Mouse (Mus musculus) lung, postnatal 14 days (tissue): ENCODE data around the gene Aldh1l2.
"Not testable (repeated sequence)": the region's sequence is repeated elsewhere in the genome, so short reads cannot be mapped to it uniquely, and the experiment has no call there.

Source experiments
- DNase-seq: peaks from one replicate; pipeline ENCODE4 v3.0.0; 2021

Aldh1l2 gene

DNA sequence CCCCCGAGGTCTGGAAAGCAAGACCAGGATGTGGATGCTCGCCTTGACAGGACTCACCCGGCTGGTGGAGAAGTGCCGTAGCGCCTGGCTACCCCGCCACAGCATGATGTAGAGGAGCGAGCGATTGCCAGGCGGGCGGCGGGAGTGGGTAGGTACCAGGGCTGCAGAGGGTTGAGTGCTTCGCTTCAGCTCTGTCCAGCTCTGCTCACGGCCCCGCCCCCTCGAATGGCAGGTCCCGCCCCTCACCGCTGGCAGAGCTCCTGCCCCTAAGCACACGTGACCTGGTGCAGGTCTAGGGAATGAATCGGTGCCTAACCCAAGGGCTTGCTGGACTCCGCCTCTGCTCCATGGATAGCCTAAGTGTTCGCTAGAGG, at the start of gene Aldh1l2:
Gene Aldh1l2, minus strand, starts transcription at position 231 of the 374 bp plus-strand sequence.
- DNase-seq = peak; percentile 72

DNA sequence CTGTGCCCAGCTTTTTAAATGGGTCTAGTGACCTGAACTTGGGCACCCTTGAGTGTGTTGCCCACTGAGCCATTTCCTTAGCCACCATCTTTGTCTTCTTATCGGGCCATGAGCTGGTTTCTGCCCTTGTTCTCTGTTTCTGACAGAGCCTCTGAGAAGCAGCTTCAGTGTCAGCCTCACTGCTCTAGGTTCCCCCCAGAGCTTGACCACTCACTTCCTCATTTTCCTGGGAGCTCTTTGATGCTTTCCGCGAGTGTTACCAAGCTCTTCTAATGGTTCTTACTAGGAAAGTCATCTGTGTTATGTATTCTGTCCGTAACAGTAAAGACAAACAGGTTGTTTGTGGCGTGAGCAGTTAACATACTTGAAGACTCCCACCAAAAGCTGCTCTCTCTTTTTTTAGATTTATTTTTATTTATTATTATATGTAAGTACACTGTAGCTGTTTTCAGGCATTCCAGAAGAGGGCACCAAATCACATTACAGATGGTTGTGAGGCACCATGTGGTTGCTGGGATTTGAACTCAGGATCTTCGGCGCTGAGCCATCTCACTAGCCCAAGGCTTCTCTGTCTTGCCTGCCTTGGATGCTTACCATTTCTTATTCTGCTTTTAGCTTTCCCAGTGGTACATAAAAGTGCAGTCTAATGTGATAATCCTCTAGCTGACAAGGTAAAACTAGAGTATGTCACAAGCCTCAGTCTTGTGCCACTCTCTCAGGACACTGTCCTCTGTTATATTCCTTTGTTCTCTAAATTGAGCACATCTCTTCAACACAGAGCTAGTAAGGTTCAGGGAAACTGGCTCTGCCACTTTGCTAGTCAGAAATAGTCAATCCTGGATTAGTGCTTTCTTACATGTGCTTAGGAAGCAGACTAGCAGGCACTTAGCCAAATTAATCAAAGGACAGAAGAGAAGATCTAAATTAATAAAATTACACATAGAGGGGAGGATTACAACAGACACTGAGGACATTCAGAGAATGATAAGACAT, 31.8 kb upstream of the Aldh1l2 start:
- DNase-seq = no peak

DNA sequence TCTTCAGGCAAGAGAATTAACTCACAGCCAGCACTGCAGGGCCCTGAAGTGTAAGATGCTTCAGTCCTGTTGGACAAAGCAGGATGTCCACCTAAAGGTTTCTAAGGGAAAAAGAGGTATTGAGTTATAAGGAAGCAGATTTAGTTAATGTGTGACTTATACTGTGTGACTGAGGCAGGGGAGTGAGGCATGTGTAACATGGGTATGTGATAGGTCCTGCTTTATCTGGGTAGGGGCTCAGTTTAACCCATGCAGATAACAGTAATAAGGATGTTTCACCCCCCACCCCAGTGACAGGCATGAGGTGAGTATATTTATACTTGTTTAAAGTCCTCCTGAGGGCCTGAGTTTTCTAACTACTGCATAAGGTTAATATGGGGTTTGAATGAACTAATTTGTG, 29.1 kb upstream of the Aldh1l2 start:
- DNase-seq = no peak

DNA sequence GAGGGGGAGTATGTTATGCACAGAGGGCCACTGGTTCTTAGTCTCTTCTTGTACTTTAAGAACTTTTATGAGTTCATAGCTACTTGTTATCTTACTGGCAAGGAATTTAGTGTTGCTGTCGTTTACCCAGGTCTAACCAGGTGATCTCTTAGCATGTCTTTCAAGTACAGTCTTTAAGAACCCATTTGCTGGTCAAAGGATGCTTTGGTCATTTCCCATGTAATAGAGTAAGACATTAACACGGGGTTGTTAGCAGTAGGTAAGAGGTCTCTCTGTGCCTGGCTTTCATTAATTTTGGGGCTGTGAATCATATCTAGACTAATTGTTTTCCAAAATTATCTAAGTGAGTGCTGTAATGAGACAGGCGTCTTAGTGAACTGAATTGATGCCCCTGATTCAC, 11.4 kb upstream of the Aldh1l2 start:
- no peak for DNase-seq

DNA sequence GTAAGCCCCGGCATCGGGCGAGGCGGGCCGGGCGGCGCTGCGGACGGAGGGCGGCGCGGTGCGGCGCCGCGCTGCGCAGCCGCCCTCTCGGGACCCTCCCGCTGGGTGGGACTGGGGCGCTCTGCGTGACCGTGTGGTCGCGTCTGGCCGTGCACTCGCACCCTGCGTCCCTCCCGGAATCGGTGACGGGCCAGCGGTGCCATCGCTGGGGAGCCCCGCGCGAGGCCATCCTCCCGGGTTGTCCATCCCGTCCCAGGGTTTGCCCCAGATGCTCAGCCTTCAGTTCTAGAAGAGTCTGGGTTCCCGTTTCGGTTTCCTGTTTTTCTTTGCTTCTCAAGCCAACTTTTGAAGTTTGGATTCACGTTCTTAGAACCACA, 10.2 kb upstream of the Aldh1l2 start:
- DNase-seq = peak; percentile 63

DNA sequence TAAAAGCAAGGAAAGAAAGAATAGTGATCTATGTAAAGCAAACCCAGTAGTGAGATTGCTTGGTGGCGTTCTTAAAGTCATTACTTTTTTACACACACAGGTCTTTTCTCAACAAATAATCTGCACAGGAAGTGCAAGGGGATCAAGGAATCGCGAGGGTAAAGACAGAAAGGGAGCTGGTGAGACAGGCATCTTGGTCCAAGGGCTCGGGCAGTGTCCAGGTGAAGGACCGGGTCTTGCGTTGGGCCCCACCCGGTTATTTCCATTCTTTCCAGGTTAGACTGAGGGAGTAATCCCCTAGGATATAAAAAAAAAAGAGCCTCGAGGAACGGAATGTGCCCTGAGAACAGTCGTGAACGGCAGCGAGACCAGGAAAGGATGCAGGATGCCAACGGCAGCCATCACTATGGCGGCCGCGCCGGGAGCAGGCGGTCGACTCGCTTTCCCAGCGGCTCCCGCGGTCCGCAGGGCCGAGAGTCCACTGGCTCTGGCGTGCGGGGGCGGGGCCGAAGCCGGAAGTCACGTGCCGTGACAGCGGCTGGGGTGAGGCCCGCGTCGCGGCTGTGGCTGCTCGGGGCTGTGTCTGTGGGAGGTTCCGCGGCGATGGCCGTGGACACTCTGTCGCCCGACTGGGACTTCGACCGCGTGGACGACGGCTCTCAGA, 9.6 kb upstream of the Aldh1l2 start, which contains the start of gene Washc4:
Gene Washc4, plus strand, starts transcription at position 314 of the 664 bp plus-strand sequence.
- DNase-seq = peak; percentile 96

DNA sequence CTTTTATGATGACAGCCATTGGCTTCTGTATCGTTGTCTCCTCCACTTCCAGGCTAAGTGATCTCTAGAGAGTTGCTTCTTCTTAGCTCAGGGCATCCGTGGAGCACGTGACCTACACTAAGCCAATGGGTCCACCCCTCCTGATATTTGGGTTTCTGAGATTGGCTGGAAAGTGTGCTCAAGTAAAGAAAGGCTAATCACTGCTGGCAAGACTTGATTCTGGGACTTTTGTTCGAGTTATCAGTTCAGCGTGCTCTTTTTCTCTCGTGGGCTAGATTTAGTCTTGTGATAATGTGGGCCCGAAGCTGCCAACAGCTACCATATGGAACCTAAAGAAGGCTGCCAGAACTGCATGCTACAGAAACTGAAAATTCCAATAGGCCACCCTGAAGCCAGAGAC, 8.3 kb upstream of the Aldh1l2 start:
- DNase-seq = no peak

DNA sequence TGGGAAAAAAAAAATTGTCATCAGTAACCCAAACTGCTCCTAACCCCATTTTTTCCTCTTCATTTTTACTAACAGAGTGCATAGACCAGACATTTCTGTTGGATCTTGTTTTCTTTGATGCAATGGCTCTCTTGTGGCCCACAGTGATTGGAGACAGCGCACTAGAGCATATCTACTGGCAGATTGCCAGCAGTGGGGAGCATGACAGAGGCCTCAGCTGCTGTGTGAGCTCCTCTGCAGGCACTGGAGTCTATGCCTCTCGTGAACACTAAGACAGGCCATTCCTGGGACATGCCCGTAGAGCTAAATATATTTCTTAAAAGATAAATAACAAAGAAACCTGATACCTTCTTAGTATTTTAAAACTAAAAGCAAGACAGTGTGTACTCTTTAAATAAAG, 6.2 kb upstream of the Aldh1l2 start:
- no peak for DNase-seq

DNA sequence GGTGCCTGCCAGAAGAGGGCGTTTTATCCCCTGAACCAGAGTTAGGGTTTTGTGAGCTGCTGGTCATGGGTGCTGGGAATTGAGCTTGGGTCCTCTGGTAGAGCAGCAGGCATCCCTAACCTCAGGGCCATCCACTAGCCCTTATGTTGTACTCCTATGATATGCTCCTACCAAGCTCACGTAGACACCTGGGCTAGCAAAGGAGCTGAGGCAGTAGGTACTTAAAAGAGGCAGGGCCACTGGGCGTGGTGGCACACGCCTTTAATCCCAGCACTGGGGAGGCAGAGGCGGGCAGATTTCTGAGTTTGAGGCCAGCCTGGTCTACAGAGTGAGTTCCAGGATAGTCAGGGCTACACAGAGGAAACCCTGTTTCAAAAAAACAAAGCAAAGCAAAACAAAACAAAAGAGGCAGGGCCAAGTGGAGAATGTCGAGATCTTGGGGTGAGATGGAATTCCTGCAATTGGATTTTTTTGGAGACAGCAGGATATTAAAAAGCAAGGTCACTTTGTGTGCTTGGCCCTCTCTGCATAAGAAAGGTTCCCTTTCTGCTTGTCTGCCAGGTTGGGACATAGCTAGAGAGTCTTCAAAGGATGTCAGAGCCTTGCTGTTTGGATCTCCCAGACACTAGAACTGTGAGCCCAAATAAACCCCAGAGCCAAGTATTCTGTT, 5.5 kb upstream of the Aldh1l2 start:
- DNase-seq = no peak

DNA sequence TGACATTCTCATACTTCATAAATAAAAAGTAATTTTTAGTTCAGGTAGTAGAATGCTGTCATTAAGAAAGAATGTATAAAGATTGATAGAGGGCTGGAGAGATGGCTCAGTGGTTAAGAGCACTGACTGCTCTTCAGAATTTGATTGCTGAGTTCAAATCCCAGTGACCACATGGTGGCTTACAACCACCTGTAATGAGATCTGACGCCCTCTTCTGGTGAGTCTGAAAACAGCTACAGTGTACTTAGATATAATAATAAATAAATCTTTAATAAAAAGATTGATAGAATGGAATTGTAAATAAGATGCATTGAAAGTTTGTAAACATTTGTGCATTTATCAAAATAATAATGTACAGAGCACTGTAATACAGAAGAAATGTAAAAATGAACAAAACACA, 2.5 kb upstream of the Aldh1l2 start:
- no peak for DNase-seq

DNA sequence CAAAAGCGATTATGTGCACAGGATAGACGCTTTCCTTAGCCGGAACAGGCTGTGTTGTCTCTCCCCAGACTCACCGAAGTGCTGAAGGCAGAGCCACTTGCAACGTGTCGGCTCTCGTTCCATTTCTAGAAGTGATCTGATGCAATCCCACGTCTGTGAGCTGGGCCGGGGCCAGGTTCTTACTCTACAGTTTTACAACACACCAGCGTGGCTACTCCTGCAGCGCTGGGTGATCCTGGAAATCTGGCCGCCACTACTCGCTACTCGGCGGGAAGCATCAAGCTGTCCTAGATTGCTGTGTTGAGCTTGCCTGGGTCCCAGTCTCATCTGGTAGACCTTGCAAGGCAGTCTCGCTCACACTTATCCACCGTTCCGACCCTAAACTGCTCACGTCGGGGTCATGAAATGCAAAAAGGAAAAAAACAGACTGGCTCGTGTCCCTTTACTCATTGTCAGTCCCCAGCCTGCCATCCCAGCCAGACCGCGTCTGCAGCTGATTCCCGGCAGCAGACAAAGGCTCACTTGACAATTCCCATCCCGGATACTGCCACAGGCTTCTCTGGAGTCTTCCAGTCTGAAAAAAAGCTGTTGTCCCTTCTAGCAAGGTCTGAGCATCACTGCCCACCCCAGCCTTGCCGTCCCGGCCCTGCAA, 556 bp downstream of the Aldh1l2 start:
- DNase-seq = peak; percentile 79

DNA sequence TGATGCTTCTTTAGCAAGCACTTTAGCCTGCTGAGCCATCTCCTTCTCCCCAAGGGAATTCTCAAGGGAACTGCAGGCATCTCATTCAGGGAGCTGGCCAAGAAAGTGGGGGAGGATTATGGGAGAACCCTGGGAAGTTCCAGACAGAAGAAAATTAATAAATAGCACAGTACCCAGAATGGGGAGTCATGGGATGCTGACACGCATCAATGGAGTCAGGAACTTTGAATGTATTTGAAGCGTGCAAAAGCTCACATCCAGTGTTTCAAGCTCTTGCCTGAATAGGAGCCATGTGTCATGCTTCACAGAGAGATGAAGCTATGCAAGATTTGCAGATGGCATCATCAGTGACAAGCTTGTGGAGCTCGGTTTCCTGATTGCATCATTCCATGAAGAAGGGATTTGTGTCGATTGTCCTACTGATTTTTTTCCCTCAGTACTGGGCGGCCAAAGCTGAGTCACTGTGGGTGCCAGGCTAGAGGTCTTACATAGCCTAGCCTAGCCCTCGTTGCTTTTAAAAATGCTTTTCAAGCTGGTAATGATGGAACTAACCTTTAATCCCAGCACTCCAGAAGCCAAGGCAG, 3.5 kb downstream of the Aldh1l2 start:
- DNase-seq = no peak

DNA sequence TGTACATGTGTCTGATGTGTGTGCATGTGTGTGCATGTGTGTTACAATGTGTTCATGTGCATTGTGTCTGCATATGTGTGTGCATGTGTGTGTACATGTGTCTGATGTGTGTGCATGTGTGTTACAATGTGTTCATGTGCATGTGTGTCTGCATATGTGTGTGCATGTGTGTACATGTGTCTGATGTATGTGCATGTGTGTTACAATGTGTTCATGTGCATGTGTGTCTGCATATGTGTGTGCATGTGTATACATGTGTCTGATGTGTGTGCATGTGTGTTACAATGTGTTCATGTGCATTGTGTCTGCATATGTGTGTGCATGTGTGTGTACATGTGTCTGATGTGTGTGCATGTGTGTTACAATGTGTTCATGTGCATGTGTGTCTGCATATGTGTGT, 9.7 kb downstream of the Aldh1l2 start:
- not testable (repeated sequence) for DNase-seq

DNA sequence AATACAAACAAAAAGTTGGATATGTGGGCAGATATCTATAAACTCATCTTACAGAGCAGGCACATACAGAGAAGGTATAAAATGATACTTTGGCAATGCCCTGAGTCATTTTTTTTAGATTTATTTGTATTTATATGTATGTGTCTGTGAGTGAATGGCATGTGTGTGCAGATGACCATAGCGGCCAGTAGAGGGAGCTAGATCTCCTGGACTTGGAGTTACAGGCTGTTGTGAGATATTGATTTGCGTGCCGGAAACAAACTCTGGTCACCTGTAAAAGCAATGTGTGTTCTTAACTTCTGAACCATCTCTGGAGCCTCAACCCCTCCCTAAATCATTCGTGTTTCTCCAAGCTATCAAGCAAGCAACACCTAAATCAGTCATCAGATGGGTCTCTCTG, 12.9 kb downstream of the Aldh1l2 start:
- DNase-seq = no peak

DNA sequence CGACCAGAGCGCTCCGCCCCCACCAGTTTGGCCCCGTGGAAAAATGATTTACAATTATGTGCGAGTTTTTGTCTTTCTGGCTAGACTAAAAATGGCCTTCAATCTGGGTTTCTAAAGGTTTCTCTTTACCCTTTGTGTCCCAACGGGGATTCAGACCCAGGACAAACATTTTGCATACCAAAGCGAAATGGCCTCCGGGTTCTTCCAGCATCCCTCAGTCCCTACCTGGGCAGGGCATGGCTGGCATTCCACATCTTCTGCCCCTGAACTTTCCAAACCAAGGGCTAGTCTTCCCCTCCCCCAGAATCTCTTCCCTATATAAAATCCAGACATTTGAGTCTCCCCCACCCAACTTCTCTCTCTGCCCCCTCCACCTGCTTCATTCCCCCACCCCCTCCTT, 20.2 kb downstream of the Aldh1l2 start:
- DNase-seq = no peak

DNA sequence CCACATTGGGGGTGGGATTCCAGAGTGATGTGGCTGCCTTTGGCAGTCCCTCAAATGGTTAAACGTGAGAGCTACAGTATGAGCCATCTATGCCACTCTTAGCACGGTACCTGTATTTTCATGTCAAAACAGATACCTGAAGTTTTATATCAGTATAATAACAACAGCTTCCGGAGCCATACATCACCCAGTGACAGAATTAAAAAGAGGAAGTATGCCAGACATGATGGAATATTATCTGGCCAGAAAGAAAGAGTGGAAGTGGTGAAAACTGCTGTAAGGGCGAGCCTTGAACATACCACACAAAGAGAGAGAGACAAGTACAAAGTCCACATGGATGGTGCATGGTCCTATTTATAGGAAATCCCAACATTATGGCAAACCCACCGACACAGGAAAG, 22.6 kb downstream of the Aldh1l2 start:
- no peak for DNase-seq

DNA sequence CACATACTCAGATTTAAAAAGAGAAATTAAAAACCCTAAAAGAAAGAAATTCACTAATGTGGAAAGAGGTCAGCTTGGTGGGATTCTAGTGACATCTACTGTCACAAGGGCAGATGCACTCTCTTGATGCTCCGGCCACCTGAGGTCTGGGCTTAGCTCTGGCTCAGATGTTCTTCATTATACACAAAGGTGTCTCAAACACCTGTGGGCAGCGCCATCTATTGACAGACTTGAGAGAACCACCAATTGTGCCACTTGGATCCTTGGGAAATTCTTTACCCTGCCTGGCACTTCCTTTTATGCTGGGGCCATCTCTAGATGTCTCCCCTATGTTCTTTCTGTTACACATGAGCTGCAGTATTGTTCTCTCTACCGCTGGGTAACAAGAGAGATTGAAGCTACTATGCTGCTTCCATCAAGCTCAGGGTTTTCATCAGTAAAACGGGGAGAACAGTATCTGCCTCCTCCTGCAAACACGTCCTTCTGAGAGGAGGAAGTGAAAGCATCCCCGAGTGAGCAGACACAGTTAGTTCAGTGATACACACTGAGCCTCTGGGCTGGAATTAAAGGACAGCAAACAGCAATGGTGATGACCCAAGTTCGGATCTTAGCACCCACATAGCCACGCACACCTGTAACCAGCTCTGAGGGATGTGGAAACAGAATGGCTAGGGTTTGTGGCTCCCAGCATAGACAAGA, 24.8 kb downstream of the Aldh1l2 start:
- DNase-seq = peak; percentile 7

DNA sequence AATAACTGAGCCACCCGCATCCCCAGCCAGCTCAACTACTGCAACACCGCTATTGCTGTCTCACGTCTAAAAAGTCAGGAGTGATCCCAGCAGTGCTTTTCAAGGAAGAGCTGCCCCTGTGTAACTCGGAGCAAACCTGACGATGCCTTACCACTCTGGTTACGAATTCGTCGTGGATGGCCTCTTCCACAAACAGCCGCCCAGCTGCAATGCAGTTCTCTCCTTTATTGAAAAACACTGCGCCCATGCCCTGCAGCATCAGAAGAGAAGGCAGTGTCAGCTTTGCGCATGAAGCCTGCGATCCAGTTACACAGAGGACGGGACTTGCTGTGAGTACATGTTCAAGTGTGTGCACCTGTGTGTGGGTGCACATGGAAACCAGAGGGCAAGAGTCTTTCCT, 36.6 kb downstream of the Aldh1l2 start:
- DNase-seq = no peak

DNA sequence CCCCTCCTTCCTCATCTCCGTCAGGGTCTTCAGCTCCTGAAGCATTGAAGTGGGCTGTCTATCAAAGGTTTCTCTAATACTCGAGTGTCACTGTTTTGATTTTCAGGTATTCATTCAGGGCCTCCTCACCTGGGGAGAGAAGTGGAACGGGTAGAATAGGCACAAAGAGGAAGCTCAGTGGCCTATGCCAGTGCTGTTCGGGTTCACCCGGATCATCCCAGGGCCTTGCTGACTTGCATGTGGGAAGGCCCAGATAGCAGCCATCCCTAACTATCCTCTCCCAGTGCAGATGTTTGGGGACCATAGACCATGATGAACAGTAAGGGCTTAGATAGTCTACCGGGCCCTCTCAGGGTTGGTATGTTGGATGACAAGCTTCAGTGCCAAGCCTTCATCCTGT, 43.4 kb downstream of the Aldh1l2 start:
- no peak for DNase-seq

DNA sequence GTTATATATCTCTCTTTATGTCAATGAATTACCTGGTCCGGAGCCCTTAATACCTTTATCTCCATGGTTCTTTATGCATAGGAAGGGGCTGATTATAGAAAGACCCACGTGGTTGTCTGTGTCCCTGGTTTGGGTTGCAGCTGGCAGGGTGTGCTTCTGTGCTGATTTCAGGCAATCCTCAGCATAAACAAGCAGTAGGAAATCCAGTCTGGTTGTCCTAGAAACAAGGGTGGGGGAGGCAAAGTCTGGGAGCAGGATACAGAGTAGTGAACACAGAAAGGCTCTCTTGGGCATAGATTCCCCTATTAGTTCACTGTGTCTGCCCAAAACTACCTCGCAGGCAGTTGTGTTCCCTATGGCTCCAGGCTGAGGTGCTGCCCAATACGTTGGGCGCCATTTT, 56.7 kb downstream of the Aldh1l2 start:
- no peak for DNase-seq

DNA sequence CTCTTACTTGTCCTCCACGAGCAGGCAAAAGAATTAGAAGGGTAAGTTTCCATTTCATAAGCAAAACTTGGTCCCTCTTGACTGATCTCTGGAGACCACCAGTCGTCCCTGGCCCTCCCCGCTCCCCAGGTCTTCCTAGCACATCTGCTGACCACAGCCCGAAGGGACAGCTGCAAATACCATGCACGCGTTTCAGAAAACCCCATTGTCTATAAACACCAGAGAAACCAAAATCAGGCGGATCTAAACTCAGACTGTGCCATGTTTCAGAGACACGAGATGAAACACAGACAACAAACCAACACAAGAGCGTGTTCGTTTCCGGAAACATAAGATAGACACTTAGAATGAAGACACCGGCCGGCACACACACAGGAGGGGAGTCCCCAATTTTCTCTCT, 58.7 kb downstream of the Aldh1l2 start:
- no peak for DNase-seq

DNA sequence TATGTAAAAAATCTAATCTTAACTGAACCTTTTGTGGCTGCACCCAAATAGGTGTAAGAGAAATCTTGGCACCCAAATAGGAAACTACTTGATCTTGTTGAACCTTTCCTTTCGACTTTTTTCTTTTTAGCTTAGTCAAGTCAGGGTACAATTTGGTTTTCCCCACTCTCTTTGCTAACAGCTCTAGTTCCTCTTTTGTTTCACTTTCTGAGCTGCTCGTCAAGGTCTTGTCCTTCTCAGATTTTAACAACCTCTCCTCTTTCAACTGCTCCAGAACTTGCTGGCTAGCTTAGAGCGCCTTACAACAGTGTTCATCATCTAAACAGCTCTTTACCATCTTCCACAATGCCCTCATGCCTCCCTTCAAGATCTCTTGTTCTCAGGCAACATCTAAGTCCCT, 76.4 kb downstream of the Aldh1l2 start:
- DNase-seq = no peak
